Mouse (Mus musculus) gastrocnemius, postnatal 14 days (tissue): ENCODE data around the gene Ugdh. TPM values are rescaled to one million over a fixed set of nuclear protein-coding genes. Genes with fewer than 3 reads are reported as not detected.

Experiments
- DNase-seq: peaks from one replicate; pipeline ENCODE4 v3.0.0; 2021; ENCODE audit warnings: mixed read lengths
- intact Hi-C: fragments of 180-260 bp; cut with DNase I; formaldehyde crosslinking; loops from one replicate; pipeline ENCODE4 v1.15.1; 2025; ENCODE audit warnings: low total_unique reads
- total RNA-seq, 2 experiments: library from RNA; stranded (reverse); gene quantifications; 2 replicates each; pipeline ENCODE4 v1.2.3; 2021

Ugdh gene
- total RNA-seq, 2 experiments from 2014 or later, result 12.0 to 14.4 TPM

GRCm38 (mm10) chr5:65367837-65368236, 67.9 kb downstream of the Ugdh start:
- no peak for DNase-seq
- intact Hi-C loops, result no loop called here

Other genes starting within 250 kb of the Ugdh start
- gene Wdr19, start 236.3 kb downstream of the Ugdh start, total RNA-seq, result 1 to 10 TPM; 2.0 to 2.2 TPM
- 10 to 100 TPM; 15.7 to 17.4 TPM for gene Rfc1, start 100.3 kb downstream of the Ugdh start, total RNA-seq
- under 1 TPM in 1 of 2 experiments, not detected in 1; 0.21 TPM for gene Klb, start 87.6 kb downstream of the Ugdh start, total RNA-seq
- 100 to 1,000 TPM; 571 to 666 TPM for gene Rpl9, start 44.5 kb downstream of the Ugdh start, total RNA-seq
- gene Lias, start 44.5 kb downstream of the Ugdh start, total RNA-seq, result 10 to 100 TPM; 43.3 to 50.3 TPM
- gene Gm43552, start 56.9 kb upstream of the Ugdh start, total RNA-seq, result 1 to 10 TPM in 1 of 2 experiments, not detected in 1; 3.1 TPM
- 10 to 100 TPM; 34.7 to 39.4 TPM for gene Smim14, start 101.2 kb upstream of the Ugdh start, total RNA-seq
- 10 to 100 TPM; 60.9 to 61.8 TPM for gene Ube2k, start 101.3 kb upstream of the Ugdh start, total RNA-seq